Mouse (Mus musculus): ENCODE data around the gene Gm3633. TPM values are rescaled to one million over a fixed set of nuclear protein-coding genes. Genes with fewer than 3 reads are reported as not detected.
"Not testable (repeated sequence)": the region's sequence is repeated elsewhere in the genome, so short reads cannot be mapped to it uniquely, and the experiment has no call there.

Gene Gm3633
- not detected for total RNA-seq (2021)
- long read RNA-seq, experiment 1 = 0 reads
- long read RNA-seq, experiment 2 = 0 reads

GRCm38 (mm10) chr14:42641817-42642216 lies at the start of gene Gm3633:
Gene Gm3633, minus strand, starts transcription at chr14:42641917.
- H3K27ac ChIP-seq; H3K4me3 ChIP-seq; intact Hi-C loops (cut with DNase I); DNase-seq: not testable (repeated sequence)

GRCm38 (mm10) chr14:42655638-42656037 lies 13.9 kb upstream of the Gm3633 start, which contains the start of gene Gm10378:
Gene Gm10378, plus strand, starts transcription at chr14:42655938.
- intact Hi-C loops (cut with DNase I); H3K4me3 ChIP-seq; H3K27ac ChIP-seq; DNase-seq: not testable (repeated sequence)

GRCm38 (mm10) chr14:42599782-42600181 lies 41.9 kb downstream of the Gm3633 start, which contains the start of gene Gm17124:
Gene Gm17124, minus strand, starts transcription at chr14:42599882.
- DNase-seq; intact Hi-C loops (cut with DNase I); H3K4me3 ChIP-seq; H3K27ac ChIP-seq: not testable (repeated sequence)

Small RNA genes lying within 50 kb of the gene (microRNA-seq; reads per million reads assigned to microRNA genes)
- not detected for gene Gm23620
- not detected for gene Gm25228

Other genes starting within 250 kb of the Gm3633 start
- not detected for gene Gm8005, start 202.2 kb downstream of the Gm3633 start, total RNA-seq (2021)
- gene Gm8011, start 178.0 kb downstream of the Gm3633 start, total RNA-seq (2021) = not detected
- not detected for gene Gm8020, start 139.6 kb downstream of the Gm3633 start, total RNA-seq (2021)
- not detected for gene Gm8024, start 117.6 kb downstream of the Gm3633 start, total RNA-seq (2021)
- gene Gm17124, start 42.0 kb downstream of the Gm3633 start, total RNA-seq (2021) = not detected
- not detected for gene Gm10378, start 14.0 kb upstream of the Gm3633 start, total RNA-seq (2021)
- not detected for gene Gm3015, start 126.9 kb upstream of the Gm3633 start, total RNA-seq (2021)
- gene Gm10377, start 156.1 kb upstream of the Gm3633 start, total RNA-seq (2021) = not detected
- gene Gm21977, start 211.6 kb upstream of the Gm3633 start, total RNA-seq (2021) = not detected

All from gastrocnemius, adult 2 months (tissue).